Mouse (Mus musculus) limb, embryonic 15.5 days (tissue): Measurements from ENCODE around the gene Terf2. TPM values are rescaled to one million over a fixed set of nuclear protein-coding genes. Genes with fewer than 3 reads are reported as not detected.

Source experiments
- ATAC-seq: fragments of 200-750 bp; cut with Nextera tagmentation; 2 replicates; pipeline ENCODE4 v1.8.0; 2017; ENCODE audit warnings: low read depth, moderate TSS enrichment; ENCODE audit not compliant: insufficient number of reproducible peaks, low FRiP score, low TSS enrichment
- H3K27ac ChIP-seq: fragments of 300-500 bp; sonication (generic); 2 replicates; pipeline ENCODE4 v1.5.1; 2015; ENCODE audit warnings: moderate library complexity, mild to moderate bottlenecking, inconsistent platforms
- H3K27me3 ChIP-seq: fragments of 300-500 bp; sonication (generic); 2 replicates; pipeline ENCODE4 v1.6.1; 2015; ENCODE audit warnings: inconsistent platforms
- H3K36me3 ChIP-seq: fragments of 300-500 bp; sonication (generic); 2 replicates; pipeline ENCODE4 v1.6.1; 2015; ENCODE audit warnings: inconsistent platforms
- H3K4me1 ChIP-seq: fragments of 300-500 bp; sonication (generic); 2 replicates; pipeline ENCODE4 v1.6.1; 2015; ENCODE audit warnings: inconsistent platforms
- H3K4me2 ChIP-seq: fragments of 300-500 bp; sonication (generic); 2 replicates; pipeline ENCODE4 v1.6.1; 2015; ENCODE audit warnings: mild to moderate bottlenecking, inconsistent platforms
- H3K4me3 ChIP-seq: fragments of 300-500 bp; sonication (generic); 2 replicates; pipeline ENCODE4 v1.5.1; 2015; ENCODE audit warnings: mild to moderate bottlenecking, inconsistent platforms
- H3K9ac ChIP-seq: fragments of 300-500 bp; sonication (generic); 2 replicates; pipeline ENCODE4 v1.6.1; 2015; ENCODE audit warnings: inconsistent platforms
- H3K9me3 ChIP-seq: fragments of 300-500 bp; sonication (generic); 2 replicates; pipeline ENCODE4 v1.6.1; 2016; ENCODE audit warnings: inconsistent platforms
- WGBS: fragments of 180-500 bp; shearing (Covaris S2); methylation state at CpG from one replicate; pipeline ENCODE4 v1.1.7; 2015; 5-methylcytosine and 5-hydroxymethylcytosine counted together
- polyA plus RNA-seq: library from polyadenylated mRNA; unstranded; fragments of >200 nt; fragmentation: Nextera tagmentation; extraction: Ambion mirVana; gene quantifications from 2 replicates; pipeline ENCODE4 v1.2.1, GENCODE M21; 2015

The Terf2 gene
- polyA plus RNA-seq, 1 experiment from 2014 or later, result 18.2 TPM

DNA sequence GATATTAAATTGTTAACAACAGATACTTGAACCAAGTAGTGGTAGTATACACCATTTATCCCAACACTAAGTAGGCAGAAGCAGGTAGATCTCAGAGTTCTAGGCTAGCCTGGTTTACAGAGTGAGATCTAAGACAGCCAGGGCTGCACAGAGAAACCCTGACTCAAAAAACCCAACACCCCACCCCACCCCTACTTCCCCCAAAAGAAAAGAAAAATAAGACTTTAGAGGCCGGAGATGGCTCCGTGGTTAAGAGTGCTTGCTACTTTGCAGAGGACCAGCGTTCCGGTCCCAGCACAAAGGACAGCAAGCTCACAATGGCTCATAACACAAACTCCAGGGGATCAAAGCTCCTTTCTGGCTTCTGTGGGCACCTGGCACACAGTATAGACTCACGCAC is 10.3 kb downstream of the Terf2 start:
- H3K9me3 ChIP-seq, result no peaks in the 10 kb centered on the region
- WGBS, result 99% methylated on average over 5 of the region's 5 CpGs
- H3K27ac ChIP-seq, result no peak overlapping the region
- no peak overlapping the region for H3K9ac ChIP-seq
- ATAC-seq, result no peak
- no peak overlapping the region for H3K4me3 ChIP-seq
- H3K4me2 ChIP-seq, result no peak overlapping the region
- H3K4me1 ChIP-seq, result no peaks in the 10 kb centered on the region
- no peaks in the 10 kb centered on the region for H3K27me3 ChIP-seq
- peaks cover 77% of the 10 kb centered on the region for H3K36me3 ChIP-seq

DNA sequence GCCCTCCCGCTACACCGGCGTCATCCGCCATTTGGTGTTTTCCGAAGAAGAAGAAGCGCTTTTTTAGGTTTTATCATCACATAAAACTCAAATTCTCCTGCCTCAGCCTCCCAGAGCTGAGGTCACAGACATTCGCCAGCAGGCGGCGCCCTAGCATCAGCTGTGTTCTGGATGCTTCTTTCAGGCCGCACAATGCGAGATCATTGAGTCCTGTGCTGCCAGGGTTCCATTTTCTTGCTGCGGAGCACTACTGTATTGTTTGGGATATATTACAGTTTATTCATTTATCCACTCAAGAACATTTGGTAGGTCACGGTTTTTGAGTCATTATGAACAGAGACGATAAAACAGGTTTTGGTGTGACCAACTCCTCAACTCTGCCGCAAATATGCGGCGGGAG is 11.0 kb downstream of the Terf2 start:
- no peaks in the 10 kb centered on the region for H3K27me3 ChIP-seq
- 96% methylated on average over 17 of the region's 17 CpGs for WGBS
- no peak overlapping the region for H3K9ac ChIP-seq
- H3K4me1 ChIP-seq, result no peaks in the 10 kb centered on the region
- H3K27ac ChIP-seq, result no peak overlapping the region
- H3K4me3 ChIP-seq, result no peak overlapping the region
- no peak overlapping the region for H3K4me2 ChIP-seq
- no peaks in the 10 kb centered on the region for H3K9me3 ChIP-seq
- no peak for ATAC-seq
- peaks cover 76% of the 10 kb centered on the region for H3K36me3 ChIP-seq

DNA sequence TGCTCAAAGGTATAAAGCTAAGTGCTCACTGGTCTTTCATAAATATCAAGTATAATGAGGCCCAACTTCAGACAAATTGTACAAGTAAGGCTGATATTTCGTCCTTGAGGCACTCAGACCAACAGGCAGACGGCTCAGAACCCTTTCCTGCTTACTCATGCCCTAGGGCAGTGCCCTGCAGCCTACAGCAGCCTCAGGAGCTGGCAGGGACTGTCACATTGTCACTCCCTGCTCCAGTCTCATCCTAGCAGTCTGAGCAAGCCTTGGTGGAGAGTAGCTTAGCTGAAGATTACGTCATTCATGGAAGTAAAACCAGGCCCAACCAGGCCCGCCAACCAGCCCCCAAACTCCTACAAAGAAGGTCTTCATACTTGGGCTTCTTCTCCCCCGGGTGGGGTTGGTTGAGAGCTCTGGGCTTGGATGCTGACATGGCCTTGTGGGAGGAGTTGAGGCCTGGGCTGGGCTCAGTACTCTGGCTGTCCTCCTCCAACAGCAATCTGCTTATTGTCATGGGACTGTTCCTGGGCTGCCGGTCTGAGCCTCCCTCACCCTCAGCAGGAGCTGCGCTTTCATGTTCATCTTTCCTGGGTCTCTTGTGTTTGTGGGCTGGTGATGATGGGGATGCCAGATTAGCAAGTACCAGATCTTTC is 20.0 kb downstream of the Terf2 start:
- no peak for ATAC-seq
- WGBS, result 84% methylated on average over 7 of the region's 7 CpGs
- Histone ChIP-seq H3K27ac (no peak overlapping the region), H3K9me3 (no peaks in the 10 kb centered on the region), H3K9ac (no peak overlapping the region), H3K27me3 (no peaks in the 10 kb centered on the region), H3K36me3 (peaks cover 92% of the 10 kb centered on the region), H3K4me3 (no peak overlapping the region), H3K4me2 (no peak overlapping the region), H3K4me1 (no peaks in the 10 kb centered on the region)

DNA sequence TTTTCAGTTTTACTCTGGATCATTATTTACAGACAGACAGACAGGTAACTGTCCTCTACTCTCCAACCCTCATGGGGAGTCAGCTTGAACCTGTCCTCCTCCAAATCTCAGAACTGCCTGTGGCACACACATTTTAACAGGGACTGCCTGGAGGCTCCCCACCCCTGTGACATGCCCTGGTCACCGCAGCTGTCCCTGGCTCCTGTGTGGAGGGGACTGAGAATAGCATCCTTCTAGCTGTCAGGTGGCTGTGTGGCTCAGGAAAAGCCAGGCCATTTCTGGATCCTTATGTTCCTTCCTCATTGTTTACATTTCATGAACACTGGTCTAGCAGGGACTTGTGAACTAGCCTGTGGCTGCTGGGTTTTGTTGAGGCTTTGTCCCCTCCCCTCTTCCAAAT is 22.2 kb downstream of the Terf2 start:
- H3K9ac ChIP-seq, result no peak overlapping the region
- no peaks in the 10 kb centered on the region for H3K4me1 ChIP-seq
- 70% methylated on average over 1 of the region's 1 CpGs for WGBS
- no peak for ATAC-seq
- no peak overlapping the region for H3K4me2 ChIP-seq
- peaks cover 89% of the 10 kb centered on the region for H3K36me3 ChIP-seq
- H3K9me3 ChIP-seq, result no peaks in the 10 kb centered on the region
- H3K27ac ChIP-seq, result no peak overlapping the region
- no peak overlapping the region for H3K4me3 ChIP-seq
- H3K27me3 ChIP-seq, result no peaks in the 10 kb centered on the region

DNA sequence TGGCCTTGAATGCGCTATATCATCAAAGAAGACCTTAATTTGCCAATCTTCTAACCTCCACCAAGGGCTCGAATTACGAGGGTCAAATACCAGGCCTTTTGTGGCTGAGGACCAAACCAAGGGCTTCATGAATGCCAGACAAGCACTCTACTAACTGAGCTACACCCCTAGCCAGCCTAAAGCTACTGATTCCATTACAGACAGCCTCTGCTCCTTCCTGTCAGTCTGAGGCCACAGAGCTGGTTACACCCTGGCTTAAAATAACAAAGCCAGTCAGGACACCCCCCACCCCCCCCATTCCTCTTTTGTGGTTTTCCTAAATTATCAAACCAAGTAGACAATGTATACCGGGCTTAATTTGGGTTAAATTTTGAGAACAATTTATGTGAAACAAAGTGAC is 22.6 kb downstream of the Terf2 start:
- Histone ChIP-seq H3K27me3 (no peaks in the 10 kb centered on the region), H3K4me1 (no peaks in the 10 kb centered on the region), H3K27ac (no peak overlapping the region), H3K36me3 (peaks cover 89% of the 10 kb centered on the region), H3K4me3 (no peak overlapping the region), H3K9me3 (no peaks in the 10 kb centered on the region), H3K9ac (no peak overlapping the region), H3K4me2 (no peak overlapping the region)
- 76% methylated on average over 4 of the region's 4 CpGs for WGBS
- ATAC-seq, result no peak

DNA sequence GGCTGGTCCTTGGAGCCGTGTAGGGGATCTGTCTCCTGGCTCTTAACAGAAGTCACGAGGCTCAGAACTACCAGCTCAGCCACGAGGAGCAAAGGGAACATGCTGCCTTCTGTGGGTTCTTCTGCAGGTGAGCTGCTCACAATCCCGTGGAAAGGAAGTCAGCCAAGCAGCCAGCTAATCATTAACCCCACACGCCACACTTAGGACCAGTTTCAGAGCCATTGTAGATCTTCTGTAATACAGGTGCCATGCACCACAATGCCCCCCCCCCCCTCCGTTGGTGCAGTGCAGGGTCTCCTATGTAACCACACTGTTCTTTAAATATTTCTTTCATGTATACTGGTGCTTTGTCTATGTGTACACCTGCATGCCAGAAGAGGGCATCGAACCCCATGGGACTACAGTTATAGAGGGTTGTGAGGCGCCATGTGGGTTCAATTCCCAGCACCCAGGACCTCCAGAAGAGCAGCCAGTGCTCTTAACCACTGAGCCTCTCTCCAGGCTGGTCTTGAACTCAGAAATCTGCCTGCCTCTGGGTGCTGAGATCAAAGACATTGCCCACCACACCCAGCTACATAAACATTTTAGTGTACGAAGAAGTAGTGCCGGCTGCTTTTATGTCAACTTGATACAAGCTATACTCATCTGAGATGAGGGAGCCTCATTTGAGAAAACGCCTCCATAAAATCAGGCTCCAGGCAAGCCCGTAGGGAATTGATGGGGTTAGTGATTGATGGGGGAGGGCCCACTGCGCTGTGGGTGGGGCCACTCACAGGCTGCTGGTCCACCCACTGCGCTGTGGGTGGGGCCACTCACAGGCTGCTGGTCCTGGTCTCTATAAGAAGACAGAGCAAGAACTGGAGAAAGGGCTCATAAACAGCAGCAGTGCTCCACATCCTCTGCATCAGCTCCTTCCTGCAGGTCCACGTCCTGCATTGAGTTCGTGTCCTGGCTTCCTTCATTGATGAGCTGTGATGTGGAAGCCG is 30.5 kb downstream of the Terf2 start, which contains the start of gene Tmed6:
Gene Tmed6 (minus strand): TSS at position 134 of the 986 bp plus-strand sequence.
- Histone ChIP-seq H3K4me2 (no peak within 1 kb of the TSS), H3K27ac (no peak within 1 kb of the TSS), H3K4me3 (no peak within 1 kb of the TSS), H3K27me3 (no peaks in the 10 kb centered on the region), H3K9me3 (no peaks in the 10 kb centered on the region), H3K9ac (no peak within 1 kb of the TSS), H3K4me1 (no peaks in the 10 kb centered on the region), H3K36me3 (peaks cover 25% of the 10 kb centered on the region)
- WGBS, result 54% methylated on average over 17 of the region's 17 CpGs
- no peak for ATAC-seq

DNA sequence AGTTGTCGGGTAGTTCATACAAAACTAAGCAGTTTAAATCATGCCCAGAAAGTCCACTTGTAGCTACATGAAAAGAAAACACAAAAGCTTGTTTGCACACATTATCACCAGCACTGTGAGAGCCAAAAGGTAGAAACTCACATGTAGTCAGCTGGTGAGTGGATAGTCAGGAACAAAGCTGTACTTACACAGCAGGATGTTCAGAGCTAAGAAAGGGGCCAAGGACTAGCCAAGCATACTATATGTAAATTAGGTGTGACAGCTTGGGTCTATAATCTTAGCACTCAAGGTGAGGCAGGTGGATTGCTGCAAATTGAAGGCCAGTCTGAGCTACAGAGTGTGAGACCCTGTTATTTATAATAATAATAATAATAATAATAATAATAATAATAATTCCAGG is 33.7 kb downstream of the Terf2 start:
- Histone ChIP-seq H3K27me3 (no peaks in the 10 kb centered on the region), H3K4me3 (no peak overlapping the region), H3K9me3 (no peaks in the 10 kb centered on the region), H3K4me2 (no peak overlapping the region), H3K27ac (no peak overlapping the region), H3K36me3 (peaks cover 19% of the 10 kb centered on the region), H3K4me1 (peaks cover 5% of the 10 kb centered on the region), H3K9ac (no peak overlapping the region)
- ATAC-seq, result no peak
- WGBS, result 92% methylated on average over 1 of the region's 1 CpGs

DNA sequence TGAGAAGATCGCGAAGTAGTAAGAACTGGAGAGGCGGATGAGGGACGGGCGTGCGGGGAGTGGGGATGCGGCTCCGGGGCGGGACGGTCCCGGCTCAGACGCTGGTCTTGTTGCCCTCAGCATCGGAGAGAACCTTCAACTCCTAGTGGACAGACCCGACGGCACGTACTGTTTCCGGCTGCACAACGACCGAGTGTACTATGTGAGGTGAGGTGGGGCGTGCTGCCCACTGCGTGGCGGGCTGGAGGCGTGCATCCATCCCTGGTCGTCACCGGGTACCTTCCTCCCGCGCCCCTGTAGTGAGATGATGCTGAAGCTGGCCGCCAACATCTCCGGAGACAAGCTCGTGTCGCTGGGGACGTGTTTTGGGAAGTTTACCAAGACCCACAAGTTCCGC is 39.4 kb downstream of the Terf2 start:
- Histone ChIP-seq H3K27ac (peak overlapping the region; percentile 65), H3K9me3 (no peaks in the 10 kb centered on the region), H3K4me3 (peak overlapping the region; percentile 100), H3K4me1 (peaks cover 23% of the 10 kb centered on the region), H3K36me3 (peaks cover 44% of the 10 kb centered on the region), H3K9ac (peak overlapping the region; percentile 69), H3K4me2 (peak overlapping the region; percentile 89), H3K27me3 (no peaks in the 10 kb centered on the region)
- ATAC-seq, result peak; percentile 53
- whole genome bisulfite sequencing, result under 1% methylated on average over 33 of the region's 33 CpGs

DNA sequence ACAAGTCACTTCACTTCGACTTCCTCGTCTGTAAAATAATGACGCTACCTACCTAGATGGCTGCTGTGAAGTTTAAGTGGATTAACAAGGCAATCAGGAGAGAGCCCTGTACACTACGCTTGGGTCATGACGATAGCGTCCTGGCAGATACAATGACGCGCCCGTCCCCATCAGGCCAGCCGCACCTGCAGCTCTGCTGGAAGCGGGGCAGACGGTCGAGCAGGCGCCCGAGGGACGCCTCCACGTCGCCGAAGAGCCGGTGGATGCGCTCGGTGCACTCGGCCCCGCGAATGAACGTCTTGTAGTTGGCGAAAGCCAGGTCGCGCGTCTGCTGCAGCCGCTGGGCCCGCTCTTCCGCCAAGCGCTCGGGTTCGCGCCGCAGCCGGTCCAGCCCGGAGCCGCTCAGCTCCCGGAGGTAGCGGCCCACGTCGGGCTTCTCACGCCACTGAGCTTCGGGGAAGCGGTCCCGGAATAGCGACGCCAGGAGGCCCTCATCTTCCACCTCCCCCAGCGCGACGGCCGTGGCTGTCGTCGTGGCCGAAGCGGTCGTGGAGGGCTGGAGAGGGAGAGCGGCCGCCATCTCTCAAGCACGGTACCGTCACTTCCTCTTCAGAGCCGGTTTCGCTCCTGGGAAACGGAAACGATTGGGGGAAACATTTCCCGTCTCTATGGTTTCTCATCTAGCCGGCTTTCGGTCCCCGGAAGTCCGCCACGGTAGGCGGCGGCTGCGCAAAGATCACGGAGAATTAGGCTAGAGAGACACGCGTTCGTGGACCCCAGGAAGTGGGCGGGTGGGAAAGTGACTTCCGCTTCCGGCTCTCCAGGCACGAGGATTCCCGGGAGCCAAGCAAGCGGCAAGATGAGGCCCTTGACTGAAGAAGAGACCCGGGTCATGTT is 40.0 kb downstream of the Terf2 start, which contains the start of the genes Cog8 and Nip7:
Gene Cog8 (minus strand): TSS at position 614 of the 897 bp plus-strand sequence.
Gene Nip7 (plus strand): TSS at position 802 of the 897 bp plus-strand sequence.
- H3K27me3 ChIP-seq, result no peaks in the 10 kb centered on the region
- peak within 1 kb of the TSS; percentile 82 for H3K27ac ChIP-seq
- peaks cover 51% of the 10 kb centered on the region for H3K36me3 ChIP-seq
- no peaks in the 10 kb centered on the region for H3K9me3 ChIP-seq
- peaks cover 23% of the 10 kb centered on the region for H3K4me1 ChIP-seq
- H3K4me3 ChIP-seq, result peak within 1 kb of the TSS; percentile 100
- WGBS, result under 1% methylated on average over 88 of the region's 88 CpGs
- peak within 1 kb of the TSS; percentile 89 for H3K4me2 ChIP-seq
- peak within 1 kb of the TSS; percentile 89 for H3K9ac ChIP-seq
- peak; percentile 91 for ATAC-seq

DNA sequence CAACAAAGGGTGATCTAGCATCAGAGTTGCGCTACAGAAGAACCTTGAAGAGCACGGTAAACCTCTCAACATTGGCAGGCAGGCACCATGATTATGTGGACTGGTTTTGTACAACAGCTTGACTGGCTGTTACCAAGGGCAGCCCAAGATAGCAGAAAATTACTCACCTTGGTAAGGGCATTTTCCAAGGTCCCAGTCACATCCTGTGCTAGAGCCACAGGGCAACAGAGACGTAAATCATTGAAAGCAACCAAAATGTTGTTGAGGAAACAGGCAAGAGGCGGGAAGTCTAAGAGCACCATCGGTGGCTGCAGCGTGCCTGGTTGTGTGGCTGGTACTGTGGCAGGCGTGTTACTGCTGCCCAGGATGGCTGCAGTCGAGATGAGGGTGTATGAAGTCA is 44.3 kb downstream of the Terf2 start:
- no peak overlapping the region for H3K27ac ChIP-seq
- H3K9ac ChIP-seq, result no peak overlapping the region
- whole genome bisulfite sequencing, result 95% methylated on average over 8 of the region's 8 CpGs
- no peak overlapping the region for H3K4me3 ChIP-seq
- peaks cover 27% of the 10 kb centered on the region for H3K4me1 ChIP-seq
- no peaks in the 10 kb centered on the region for H3K27me3 ChIP-seq
- no peak for ATAC-seq
- no peaks in the 10 kb centered on the region for H3K9me3 ChIP-seq
- peaks cover 48% of the 10 kb centered on the region for H3K36me3 ChIP-seq
- no peak overlapping the region for H3K4me2 ChIP-seq

DNA sequence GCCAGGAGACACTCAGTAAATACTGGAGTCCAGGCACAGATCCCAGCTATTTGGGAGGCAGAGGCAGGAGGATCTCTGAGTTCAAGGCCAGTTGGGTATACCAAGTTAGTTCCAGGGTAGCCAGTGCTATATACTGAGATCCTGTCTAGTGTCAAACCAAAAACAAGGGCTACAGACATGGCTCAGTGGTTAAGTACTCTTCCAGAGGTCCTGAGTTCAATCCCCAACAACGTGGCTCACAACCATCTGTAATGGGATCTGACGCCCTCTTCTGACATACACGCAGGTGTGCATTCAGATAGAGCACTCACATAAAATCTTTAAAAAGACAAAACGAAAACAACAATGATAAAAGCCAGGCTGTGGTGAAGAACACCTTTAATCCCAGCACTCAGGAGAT is 46.9 kb downstream of the Terf2 start:
- Histone ChIP-seq H3K36me3 (peaks cover 70% of the 10 kb centered on the region), H3K27ac (no peak overlapping the region), H3K4me3 (peak overlapping the region; percentile 91), H3K9ac (no peak overlapping the region), H3K27me3 (no peaks in the 10 kb centered on the region), H3K9me3 (no peaks in the 10 kb centered on the region), H3K4me2 (peak overlapping the region; percentile 86), H3K4me1 (peaks cover 17% of the 10 kb centered on the region)
- no peak for ATAC-seq
- 90% methylated on average over 4 of the region's 4 CpGs for WGBS
